Mouse (Mus musculus): ENCODE results near the gene Hook1. TPM values are rescaled to one million over a fixed set of nuclear protein-coding genes. Genes with fewer than 3 reads are reported as not detected.

Hook1 gene
- polyA plus RNA-seq, 2 experiments, result 10.6 to 13.5 TPM

DNA sequence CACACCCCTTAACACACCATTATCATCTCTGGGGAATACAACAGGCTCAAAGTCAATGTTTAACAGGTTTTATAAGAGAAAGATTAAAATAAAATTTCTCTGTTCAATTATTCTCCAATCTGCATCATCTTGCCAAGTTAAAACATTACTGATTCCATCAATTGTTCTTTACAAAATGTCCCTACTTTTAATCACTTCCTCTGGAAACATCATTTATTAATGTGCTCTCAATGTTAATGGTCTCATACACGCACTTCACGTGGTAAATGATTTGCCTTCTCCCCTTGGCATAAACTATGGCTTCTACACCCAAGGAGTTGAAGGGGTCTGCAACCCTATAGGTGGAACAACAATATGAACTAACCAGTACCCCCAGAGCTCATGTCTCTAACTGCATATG is 93.1 kb downstream of the Hook1 start:
- ATAC-seq (ENCODE audit: low FRiP score, low read depth), result no peak
- 91% methylated on average over 2 of the region's 2 CpGs for WGBS

DNA sequence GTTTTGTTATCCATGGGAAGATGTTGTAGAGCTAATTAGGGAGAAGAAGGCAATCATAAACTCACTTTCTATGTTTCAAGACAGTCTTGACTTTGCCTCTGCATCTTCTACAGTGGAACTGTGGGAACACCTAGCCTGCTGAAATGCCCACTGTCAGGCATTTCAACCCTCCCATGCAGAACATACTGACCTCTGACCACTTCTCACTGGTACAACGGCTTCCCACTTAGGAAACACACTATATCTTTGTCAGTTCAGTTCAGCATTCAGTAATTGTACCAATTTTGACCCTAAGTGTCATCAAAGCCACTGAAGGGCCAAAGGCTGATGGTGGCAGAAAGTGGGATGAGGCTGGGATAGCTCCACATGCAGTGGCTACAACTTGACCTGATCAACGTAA is 95.0 kb downstream of the Hook1 start:
- H3K9me3 ChIP-seq (ENCODE audit: control insufficient read depth, low read length), result no peaks in the 10 kb centered on the region
- TF ChIP-seq POLR2A (IDR thresholded peaks at IDR 0.05; ENCODE audit: borderline replicate concordance, extremely low read depth, insufficient read depth, insufficient read length), result no peak

More for the DNA sequence above, 93.1 kb downstream of the Hook1 start:
- Histone ChIP-seq H3K4me3 (replicated peaks; ENCODE audit: low read length) (no peak overlapping the region), H3K27me3 (ENCODE audit: control insufficient read depth, insufficient read depth, low read length) (no peaks in the 10 kb centered on the region), H3K4me2 (replicated peaks; ENCODE audit: low read depth, low read length, severe bottlenecking) (no peak overlapping the region), H3K4me1 (ENCODE audit: control insufficient read depth, insufficient read depth, low read length) (no peaks in the 10 kb centered on the region), H3K36me3 (ENCODE audit: control insufficient read depth, insufficient read depth, low read length) (no peaks in the 10 kb centered on the region), H3K27ac (replicated peaks; ENCODE audit: low read depth, low read length) (no peak overlapping the region), H3K9me3 (ENCODE audit: control insufficient read depth, low read length) (no peaks in the 10 kb centered on the region), H3K9ac (ENCODE audit: low read depth, low read length, severe bottlenecking) (no peak overlapping the region)
- DNase-seq (ENCODE audit: low spot score), result no peak
- TF ChIP-seq POLR2A (IDR thresholded peaks at IDR 0.05; ENCODE audit: borderline replicate concordance, extremely low read depth, insufficient read depth, insufficient read length), result no peak

More for the DNA sequence above, 95.0 kb downstream of the Hook1 start:
- no peaks in the 10 kb centered on the region for H3K4me1 ChIP-seq (ENCODE audit: control insufficient read depth, insufficient read depth, low read length)
- H3K4me2 ChIP-seq (replicated peaks; ENCODE audit: low read depth, low read length, severe bottlenecking), result no peak overlapping the region
- no peak for DNase-seq (ENCODE audit: low spot score)
- H3K27me3 ChIP-seq (ENCODE audit: control insufficient read depth, insufficient read depth, low read length), result no peaks in the 10 kb centered on the region
- H3K9ac ChIP-seq (ENCODE audit: low read depth, low read length, severe bottlenecking), result no peak overlapping the region
- H3K4me3 ChIP-seq (replicated peaks; ENCODE audit: low read length), result no peak overlapping the region
- no peak for ATAC-seq (ENCODE audit: low FRiP score, low read depth)
- H3K27ac ChIP-seq (replicated peaks; ENCODE audit: low read depth, low read length), result no peak overlapping the region
- no peaks in the 10 kb centered on the region for H3K36me3 ChIP-seq (ENCODE audit: control insufficient read depth, insufficient read depth, low read length)
- whole genome bisulfite sequencing, result 77% methylated on average over 2 of the region's 2 CpGs

Other genes with a start within 250 kb of the Hook1 start
- 0.08 TPM in 1 of 2 replicates, not detected in the other for gene Cyp2j13, start 110.3 kb downstream of the Hook1 start, polyA plus RNA-seq (2012; rRNA removed)
- gene Cyp2j13, start 110.3 kb downstream of the Hook1 start, polyA plus RNA-seq (2014; fragmentation: Nextera tagmentation; extraction: Ambion mirVana), result not detected in 2 replicates
- gene Cyp2j12, start 173.9 kb downstream of the Hook1 start, polyA plus RNA-seq (2012; rRNA removed), result not detected in 2 replicates
- not detected in 2 replicates for gene Cyp2j12, start 173.9 kb downstream of the Hook1 start, polyA plus RNA-seq (2014; fragmentation: Nextera tagmentation; extraction: Ambion mirVana)

Measured in limb, embryonic 14.5 days (tissue).